Mouse (Mus musculus) G1E (cell line): ENCODE measurements around the gene Sorbs1.

Source experiments
- CTCF ChIP-seq: IDR thresholded peaks from 2 replicates; pipeline ENCODE4 v1.5.1; 2012; ENCODE audit warnings: low read depth, low read length, inconsistent platforms, mixed read lengths
- GATA1 ChIP-seq: IDR thresholded peaks from 2 replicates; pipeline ENCODE4 v1.6.1; 2012; ENCODE audit warnings: borderline replicate concordance, low read length, inconsistent platforms, mixed read lengths
- GATA2 ChIP-seq: IDR thresholded peaks from 2 replicates; pipeline ENCODE4 v1.6.1; 2012; ENCODE audit warnings: low read depth, low read length, inconsistent platforms, borderline replicate concordance
- POLR2AphosphoS5 ChIP-seq: IDR thresholded peaks from 2 replicates; pipeline ENCODE4 v1.6.1; 2012; ENCODE audit warnings: low read depth, low read length, inconsistent platforms; ENCODE audit not compliant: insufficient replicate concordance
- TAL1 ChIP-seq: conservative IDR thresholded peaks from 2 replicates; pipeline ENCODE4 v1.6.1; 2012; ENCODE audit warnings: low read depth, low read length, inconsistent platforms, mixed read lengths

DNA sequence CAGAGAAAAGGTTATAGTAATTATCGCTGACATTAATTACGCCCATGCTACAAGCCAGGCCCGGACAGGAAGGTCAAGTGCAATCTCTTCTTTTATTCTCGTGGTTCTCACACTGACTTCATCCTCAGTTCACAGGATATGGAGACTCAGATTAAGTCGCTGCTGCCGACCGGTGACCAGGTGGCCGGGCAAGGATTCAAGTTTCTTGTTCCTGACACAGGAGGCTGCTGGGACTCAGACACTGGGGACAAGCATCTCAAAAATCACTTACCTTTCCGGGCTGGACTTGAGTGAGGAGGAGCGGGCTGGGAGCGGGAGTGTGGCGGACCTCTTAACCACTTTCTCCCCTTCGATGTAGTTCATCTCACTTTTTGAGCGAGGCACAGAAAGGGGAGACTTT lies 161.6 kb downstream of the Sorbs1 start:
- TF ChIP-seq CTCF (no peak), GATA1 (no peak), GATA2 (no peak), TAL1 (no peak), POLR2AphosphoS5 (no peak)
